Mouse (Mus musculus): ENCODE measurements at regions not wholly inside any gene's neighbourhood (a gene's known extent, or its start where the extent isn't known, plus 50 kb on each side); places are given as distances from the start of the nearest gene placed in this dataset.
"Not testable (repeated sequence)": the region's sequence is repeated elsewhere in the genome, so short reads cannot be mapped to it uniquely, and the experiment has no call there.

GRCm38 (mm10) chr9:9444213-9444612 lies 205.3 kb upstream of the Arhgap42 start:
- WGBS, result 86% methylated on average over 1 of the region's 1 CpGs

GRCm38 (mm10) chr9:9420326-9420725 lies 181.4 kb upstream of the Arhgap42 start:
- WGBS, result 86% methylated on average over 2 of the region's 2 CpGs
- Histone ChIP-seq H3K4me1 (replicated peaks) (no peaks in the 10 kb centered on the region), H3K27me3 (ENCODE audit: insufficient read depth, poor library complexity, severe bottlenecking) (no peaks in the 10 kb centered on the region), H3K27ac (no peak overlapping the region), H3K4me3 (no peak overlapping the region), H3K9me3 (no peaks in the 10 kb centered on the region), H3K36me3 (no peaks in the 10 kb centered on the region)
- no peak for DNase-seq (ENCODE audit: low spot score)

More at GRCm38 (mm10) chr9:9444213-9444612, 205.3 kb upstream of the Arhgap42 start:
- no peak for DNase-seq (ENCODE audit: low spot score)
- H3K27ac ChIP-seq, result no peak overlapping the region
- no peak overlapping the region for H3K4me3 ChIP-seq
- no peaks in the 10 kb centered on the region for H3K27me3 ChIP-seq (ENCODE audit: insufficient read depth, poor library complexity, severe bottlenecking)
- H3K9me3 ChIP-seq, result 0 out of 2 replicates have a peak, but pooled peaks cover 4% of the 10 kb centered on the region
- no peaks in the 10 kb centered on the region for H3K4me1 ChIP-seq (replicated peaks)
- no peaks in the 10 kb centered on the region for H3K36me3 ChIP-seq

GRCm38 (mm10) chr9:9412460-9413181 lies 173.7 kb upstream of the Arhgap42 start:
- WGBS, result 82% methylated on average over 3 of the region's 3 CpGs
- Histone ChIP-seq H3K27me3 (ENCODE audit: insufficient read depth, poor library complexity, severe bottlenecking) (no peaks in the 10 kb centered on the region), H3K4me3 (no peak overlapping the region), H3K9me3 (no peaks in the 10 kb centered on the region), H3K4me1 (replicated peaks) (no peaks in the 10 kb centered on the region), H3K36me3 (no peaks in the 10 kb centered on the region), H3K27ac (no peak overlapping the region)
- DNase-seq (ENCODE audit: low spot score), result no peak

GRCm38 (mm10) chr9:9394190-9394589 lies 155.3 kb upstream of the Arhgap42 start:
- 82% methylated on average over 4 of the region's 4 CpGs for WGBS
- not testable (repeated sequence) for H3K4me3 ChIP-seq; H3K27ac ChIP-seq; DNase-seq (ENCODE audit: low spot score); H3K27me3 ChIP-seq (ENCODE audit: insufficient read depth, poor library complexity, severe bottlenecking); H3K9me3 ChIP-seq; H3K36me3 ChIP-seq; H3K4me1 ChIP-seq (replicated peaks)

- Histone ChIP-seq H3K4me1 (replicated peaks) (no peaks in the 10 kb centered on the region), H3K9me3 (no peaks in the 10 kb centered on the region), H3K27ac (no peak overlapping the region), H3K4me3 (no peak overlapping the region), H3K36me3 (no peaks in the 10 kb centered on the region), H3K27me3 (ENCODE audit: insufficient read depth, poor library complexity, severe bottlenecking) (no peaks in the 10 kb centered on the region)
- 79% methylated on average over 2 of the region's 2 CpGs for WGBS
- DNase-seq (ENCODE audit: low spot score), result no peak
Observed at GRCm38 (mm10) chr9:9376650-9377189, 137.8 kb upstream of the Arhgap42 start.

- H3K9me3 ChIP-seq, result no peaks in the 10 kb centered on the region
- peak; percentile 44 for DNase-seq (ENCODE audit: low spot score)
- WGBS, result 23% methylated on average over 3 of the region's 3 CpGs
- H3K4me3 ChIP-seq, result no peak overlapping the region
- no peak overlapping the region for H3K27ac ChIP-seq
- no peaks in the 10 kb centered on the region for H3K36me3 ChIP-seq
- H3K4me1 ChIP-seq (replicated peaks), result no peaks in the 10 kb centered on the region
- no peaks in the 10 kb centered on the region for H3K27me3 ChIP-seq (ENCODE audit: insufficient read depth, poor library complexity, severe bottlenecking)
Observed at GRCm38 (mm10) chr9:9375304-9375904, 136.5 kb upstream of the Arhgap42 start.

- Histone ChIP-seq H3K9me3 (no peaks in the 10 kb centered on the region), H3K27ac (no peak overlapping the region), H3K27me3 (ENCODE audit: insufficient read depth, poor library complexity, severe bottlenecking) (no peaks in the 10 kb centered on the region), H3K4me1 (replicated peaks) (no peaks in the 10 kb centered on the region), H3K36me3 (no peaks in the 10 kb centered on the region), H3K4me3 (no peak overlapping the region)
- WGBS, result 53% methylated on average over 1 of the region's 1 CpGs
- no peak for DNase-seq (ENCODE audit: low spot score)
Observed at GRCm38 (mm10) chr9:9372594-9372993, 133.7 kb upstream of the Arhgap42 start.

GRCm38 (mm10) chr9:9368731-9369130 lies 129.8 kb upstream of the Arhgap42 start:
- Histone ChIP-seq H3K27ac (no peak overlapping the region), H3K9me3 (no peaks in the 10 kb centered on the region), H3K4me1 (replicated peaks) (no peaks in the 10 kb centered on the region), H3K4me3 (no peak overlapping the region), H3K27me3 (ENCODE audit: insufficient read depth, poor library complexity, severe bottlenecking) (no peaks in the 10 kb centered on the region), H3K36me3 (no peaks in the 10 kb centered on the region)
- DNase-seq (ENCODE audit: low spot score), result no peak
- 87% methylated on average over 1 of the region's 1 CpGs for WGBS

GRCm38 (mm10) chr9:9342456-9343185 lies 103.7 kb upstream of the Arhgap42 start:
- Histone ChIP-seq H3K36me3 (no peaks in the 10 kb centered on the region), H3K27me3 (ENCODE audit: insufficient read depth, poor library complexity, severe bottlenecking) (no peaks in the 10 kb centered on the region), H3K4me1 (replicated peaks) (no peaks in the 10 kb centered on the region), H3K9me3 (no peaks in the 10 kb centered on the region), H3K4me3 (no peak overlapping the region), H3K27ac (no peak overlapping the region)
- 76% methylated on average over 1 of the region's 1 CpGs for WGBS
- DNase-seq (ENCODE audit: low spot score), result no peak

- Histone ChIP-seq H3K27ac (no peak overlapping the region), H3K4me3 (no peak overlapping the region), H3K9me3 (no peaks in the 10 kb centered on the region), H3K27me3 (ENCODE audit: insufficient read depth, poor library complexity, severe bottlenecking) (no peaks in the 10 kb centered on the region), H3K4me1 (replicated peaks) (no peaks in the 10 kb centered on the region), H3K36me3 (no peaks in the 10 kb centered on the region)
- no peak for DNase-seq (ENCODE audit: low spot score)
- WGBS, result 79% methylated on average over 1 of the region's 1 CpGs
Observed at GRCm38 (mm10) chr9:9318624-9319023, 79.7 kb upstream of the Arhgap42 start.

- 96% methylated on average over 4 of the region's 4 CpGs for WGBS
Observed at GRCm38 (mm10) chr9:9316021-9316420, 77.1 kb upstream of the Arhgap42 start.

GRCm38 (mm10) chr9:9312274-9312673 lies 73.4 kb upstream of the Arhgap42 start:
- Histone ChIP-seq H3K4me1 (replicated peaks) (peaks cover 10% of the 10 kb centered on the region), H3K27me3 (ENCODE audit: insufficient read depth, poor library complexity, severe bottlenecking) (no peaks in the 10 kb centered on the region), H3K36me3 (no peaks in the 10 kb centered on the region), H3K9me3 (no peaks in the 10 kb centered on the region), H3K27ac (no peak overlapping the region; the same call in 1 of the 2 replicates), H3K4me3 (no peak overlapping the region)
- peak; percentile 7 for DNase-seq (ENCODE audit: low spot score)

More at GRCm38 (mm10) chr9:9316021-9316420, 77.1 kb upstream of the Arhgap42 start:
- no peaks in the 10 kb centered on the region for H3K27me3 ChIP-seq (ENCODE audit: insufficient read depth, poor library complexity, severe bottlenecking)
- H3K4me1 ChIP-seq (replicated peaks), result peaks cover 10% of the 10 kb centered on the region
- no peak for DNase-seq (ENCODE audit: low spot score)
- no peak overlapping the region for H3K4me3 ChIP-seq
- no peaks in the 10 kb centered on the region for H3K36me3 ChIP-seq
- no peaks in the 10 kb centered on the region for H3K9me3 ChIP-seq
- no peak overlapping the region for H3K27ac ChIP-seq

Data from hindbrain, embryonic 10.5 days (tissue).